Mouse (Mus musculus): ENCODE results near the gene Mfsd4a. TPM values are rescaled to one million over a fixed set of nuclear protein-coding genes. Genes with fewer than 3 reads are reported as not detected.

Mfsd4a gene
- polyA plus RNA-seq, 1 experiment from 2014 or later, result 19.7 TPM

DNA sequence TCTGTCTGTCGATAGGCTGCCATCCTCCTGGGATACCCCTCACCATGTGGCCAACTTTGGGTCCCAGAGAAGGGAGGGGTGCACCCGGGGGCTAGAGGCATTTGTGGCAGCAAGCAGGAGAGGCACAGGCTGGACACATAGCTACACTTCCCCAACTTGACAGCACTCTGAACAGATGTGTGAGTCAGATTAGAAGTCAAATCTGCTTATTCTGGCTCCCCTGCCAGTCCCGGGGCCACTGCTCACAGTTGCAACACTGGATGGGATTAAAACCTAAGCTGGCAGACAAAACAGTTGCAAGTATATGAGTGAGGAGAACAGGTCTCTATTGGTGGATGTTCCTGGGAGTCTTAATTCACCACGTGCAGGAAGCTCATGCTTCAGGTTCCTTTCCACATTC is 31.9 kb upstream of the Mfsd4a start:
- no peaks in the 10 kb centered on the region for H3K9me3 ChIP-seq (ENCODE audit: control insufficient read depth, low read length)
- no peak overlapping the region for H3K4me2 ChIP-seq (replicated peaks; ENCODE audit: low read depth, low read length)
- 79% methylated on average over 4 of the region's 4 CpGs for WGBS
- no peak overlapping the region for H3K4me3 ChIP-seq (ENCODE audit: low read length)
- no peak overlapping the region for H3K27ac ChIP-seq (ENCODE audit: low read depth, low read length)
- no peaks in the 10 kb centered on the region for H3K36me3 ChIP-seq (ENCODE audit: control insufficient read depth, insufficient read depth, low read length)
- no peaks in the 10 kb centered on the region for H3K27me3 ChIP-seq (ENCODE audit: control insufficient read depth, insufficient read depth, low read length)
- H3K4me1 ChIP-seq (ENCODE audit: control insufficient read depth, insufficient read depth, low read length), result no peaks in the 10 kb centered on the region
- H3K9ac ChIP-seq (ENCODE audit: low read depth, low read length), result no peak overlapping the region
- ATAC-seq (ENCODE audit: low FRiP score, low TSS enrichment), result no peak

DNA sequence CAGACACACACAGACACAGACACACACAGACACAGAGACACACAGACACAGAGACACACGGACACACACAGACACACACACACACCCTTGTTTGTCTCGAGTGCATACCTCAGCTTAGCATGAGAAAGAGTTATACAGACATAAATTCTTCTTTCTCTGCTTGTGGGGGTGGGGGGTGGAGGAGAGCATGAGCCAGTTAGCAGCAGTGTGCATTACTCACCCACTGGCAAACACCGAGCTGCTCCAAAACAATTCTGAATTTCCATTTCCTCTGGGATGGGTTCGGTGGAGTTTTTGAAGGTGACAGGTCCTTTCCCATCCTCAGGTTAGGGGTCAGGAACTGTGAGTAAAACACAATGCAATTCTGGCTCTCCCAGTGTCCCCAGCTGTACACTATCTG is 31.2 kb upstream of the Mfsd4a start:
- Histone ChIP-seq H3K36me3 (ENCODE audit: control insufficient read depth, insufficient read depth, low read length) (no peaks in the 10 kb centered on the region), H3K27ac (ENCODE audit: low read depth, low read length) (no peak overlapping the region), H3K4me3 (ENCODE audit: low read length) (no peak overlapping the region), H3K4me1 (ENCODE audit: control insufficient read depth, insufficient read depth, low read length) (no peaks in the 10 kb centered on the region), H3K9ac (ENCODE audit: low read depth, low read length) (no peak overlapping the region), H3K9me3 (ENCODE audit: control insufficient read depth, low read length) (no peaks in the 10 kb centered on the region), H3K27me3 (ENCODE audit: control insufficient read depth, insufficient read depth, low read length) (no peaks in the 10 kb centered on the region), H3K4me2 (replicated peaks; ENCODE audit: low read depth, low read length) (no peak overlapping the region)
- 76% methylated on average over 4 of the region's 4 CpGs for WGBS
- ATAC-seq (ENCODE audit: low FRiP score, low TSS enrichment), result no peak

DNA sequence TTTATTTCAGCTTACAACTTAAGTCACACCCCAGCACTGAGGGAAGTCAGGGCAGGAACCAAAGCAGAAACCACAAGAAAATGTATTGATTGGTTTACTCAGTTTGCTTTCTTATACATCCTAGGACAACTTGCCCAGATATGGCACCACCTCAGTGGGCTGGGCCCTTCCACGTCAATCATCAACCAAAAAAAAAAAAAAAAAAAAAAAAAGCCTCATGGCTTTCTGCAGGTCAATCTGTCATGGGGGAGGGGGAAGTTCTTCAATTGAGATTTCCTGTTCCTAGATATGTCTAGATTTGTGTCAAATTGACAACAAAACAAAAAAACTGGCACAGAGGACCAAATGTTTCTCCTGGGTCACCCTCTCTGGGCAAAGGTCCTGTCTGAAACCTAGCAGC is 30.2 kb upstream of the Mfsd4a start:
- Histone ChIP-seq H3K4me2 (replicated peaks; ENCODE audit: low read depth, low read length) (no peak overlapping the region), H3K9ac (ENCODE audit: low read depth, low read length) (no peak overlapping the region), H3K27ac (ENCODE audit: low read depth, low read length) (no peak overlapping the region), H3K36me3 (ENCODE audit: control insufficient read depth, insufficient read depth, low read length) (no peaks in the 10 kb centered on the region), H3K4me3 (ENCODE audit: low read length) (no peak overlapping the region), H3K9me3 (ENCODE audit: control insufficient read depth, low read length) (no peaks in the 10 kb centered on the region), H3K27me3 (ENCODE audit: control insufficient read depth, insufficient read depth, low read length) (no peaks in the 10 kb centered on the region), H3K4me1 (ENCODE audit: control insufficient read depth, insufficient read depth, low read length) (no peaks in the 10 kb centered on the region)
- no peak for ATAC-seq (ENCODE audit: low FRiP score, low TSS enrichment)
- WGBS, result 71% methylated on average over 1 of the region's 1 CpGs

DNA sequence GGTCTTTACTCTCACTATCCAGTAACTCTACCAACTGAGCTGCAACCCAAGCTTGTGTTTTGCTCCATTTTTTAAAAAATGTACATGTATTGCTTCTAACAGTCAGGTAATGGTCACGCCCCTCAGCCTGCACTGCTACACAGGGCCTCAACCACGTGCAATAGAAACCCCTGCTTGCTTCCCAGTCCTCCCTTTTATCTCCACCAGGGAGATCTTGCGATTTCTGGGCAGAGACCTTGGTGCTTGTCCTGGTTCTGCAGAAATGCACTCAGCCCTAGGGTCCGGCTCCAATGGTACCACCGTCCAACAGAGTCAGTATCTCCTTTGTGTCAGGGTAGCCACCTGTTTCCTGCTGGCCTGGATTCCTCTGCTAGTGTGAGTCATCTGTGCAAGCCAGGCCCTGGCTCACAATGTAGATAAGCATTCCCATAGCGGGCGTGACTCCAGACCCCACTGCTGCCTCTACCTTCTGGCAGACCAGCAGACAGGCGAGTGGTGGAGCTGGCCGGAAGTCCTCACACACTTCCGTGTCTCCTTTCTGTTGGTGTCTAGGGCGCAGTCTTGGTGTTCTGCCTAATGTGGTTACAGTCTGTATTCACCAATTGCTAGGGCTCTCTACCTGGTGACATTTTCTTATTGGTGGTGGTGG is 27.6 kb upstream of the Mfsd4a start:
- Histone ChIP-seq H3K27me3 (ENCODE audit: control insufficient read depth, insufficient read depth, low read length) (no peaks in the 10 kb centered on the region), H3K36me3 (ENCODE audit: control insufficient read depth, insufficient read depth, low read length) (no peaks in the 10 kb centered on the region), H3K9me3 (ENCODE audit: control insufficient read depth, low read length) (no peaks in the 10 kb centered on the region), H3K27ac (ENCODE audit: low read depth, low read length) (no peak overlapping the region), H3K4me1 (ENCODE audit: control insufficient read depth, insufficient read depth, low read length) (no peaks in the 10 kb centered on the region), H3K9ac (ENCODE audit: low read depth, low read length) (no peak overlapping the region), H3K4me2 (replicated peaks; ENCODE audit: low read depth, low read length) (no peak overlapping the region), H3K4me3 (ENCODE audit: low read length) (no peak overlapping the region)
- ATAC-seq (ENCODE audit: low FRiP score, low TSS enrichment), result peak; percentile 39; the same call in 1 of the 2 replicates
- 74% methylated on average over 11 of the region's 11 CpGs for WGBS

DNA sequence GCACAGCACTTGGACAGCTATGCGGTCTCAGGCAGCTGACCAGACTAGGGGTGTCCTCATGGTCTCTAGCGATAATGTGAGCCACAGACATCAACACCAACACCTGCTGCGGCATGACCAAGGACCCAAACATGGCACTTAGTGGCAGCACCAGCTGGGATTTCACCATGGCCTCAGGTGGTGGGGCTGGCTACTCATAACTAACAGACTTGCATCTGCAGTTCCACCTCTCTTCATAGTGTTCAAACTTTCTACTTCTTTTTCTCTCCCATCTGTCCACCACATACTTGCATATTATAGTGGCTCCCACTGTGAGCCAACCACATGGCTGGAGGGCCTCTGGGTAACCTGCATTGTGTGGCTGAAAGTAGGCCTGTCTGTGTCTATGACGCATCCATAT is 25.4 kb upstream of the Mfsd4a start:
- H3K27me3 ChIP-seq (ENCODE audit: control insufficient read depth, insufficient read depth, low read length), result no peaks in the 10 kb centered on the region
- WGBS, result 94% methylated on average over 4 of the region's 4 CpGs

DNA sequence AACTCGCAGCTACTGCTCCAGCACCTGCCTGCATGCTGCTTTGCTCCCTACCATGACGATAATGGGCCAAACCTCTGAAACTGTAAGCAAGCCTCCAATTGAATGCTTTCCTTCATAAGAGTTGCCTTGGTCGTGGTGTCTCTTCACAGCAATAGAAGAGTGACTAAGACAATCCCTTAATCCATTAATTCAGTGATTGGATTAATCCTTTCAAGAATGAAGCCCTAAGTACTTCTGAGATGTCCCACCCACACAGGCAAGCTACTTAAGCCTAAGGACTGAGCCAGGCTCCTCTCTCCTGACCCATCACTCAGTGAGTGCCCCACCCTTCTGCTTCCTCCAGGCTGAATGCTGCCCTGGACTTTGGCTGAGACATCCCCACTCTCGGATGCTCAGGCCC is 22.4 kb upstream of the Mfsd4a start:
- no peak overlapping the region for H3K27ac ChIP-seq (ENCODE audit: low read depth, low read length)
- no peak for ATAC-seq (ENCODE audit: low FRiP score, low TSS enrichment)

More for the DNA sequence above, 25.4 kb upstream of the Mfsd4a start:
- no peak overlapping the region for H3K4me2 ChIP-seq (replicated peaks; ENCODE audit: low read depth, low read length)
- no peak overlapping the region for H3K9ac ChIP-seq (ENCODE audit: low read depth, low read length)
- ATAC-seq (ENCODE audit: low FRiP score, low TSS enrichment), result no peak
- H3K4me1 ChIP-seq (ENCODE audit: control insufficient read depth, insufficient read depth, low read length), result no peaks in the 10 kb centered on the region
- no peak overlapping the region for H3K27ac ChIP-seq (ENCODE audit: low read depth, low read length)
- H3K36me3 ChIP-seq (ENCODE audit: control insufficient read depth, insufficient read depth, low read length), result no peaks in the 10 kb centered on the region
- H3K9me3 ChIP-seq (ENCODE audit: control insufficient read depth, low read length), result no peaks in the 10 kb centered on the region
- no peak overlapping the region for H3K4me3 ChIP-seq (ENCODE audit: low read length)

DNA sequence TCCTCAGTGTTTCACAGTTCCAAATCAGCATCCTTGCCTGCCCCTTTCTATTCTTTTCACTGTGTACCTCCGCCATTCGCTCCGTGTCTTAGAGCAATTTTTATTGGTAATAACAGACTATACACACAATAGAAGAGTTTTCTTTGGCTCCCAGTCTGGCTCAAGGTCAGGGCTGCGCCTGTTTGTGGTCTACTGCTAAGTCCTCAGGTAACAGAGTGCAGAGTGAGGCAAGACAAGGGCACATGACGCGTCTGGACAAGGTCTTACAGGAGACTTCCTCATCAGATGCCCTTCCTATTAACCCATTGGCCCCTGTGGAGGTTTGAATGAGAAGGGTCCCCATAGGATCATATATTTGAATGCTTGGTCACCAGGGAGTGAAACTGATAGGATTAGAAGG is 21.9 kb upstream of the Mfsd4a start:
- ATAC-seq (ENCODE audit: low FRiP score, low TSS enrichment), result no peak
- Histone ChIP-seq H3K4me3 (ENCODE audit: low read length) (no peak overlapping the region), H3K9ac (ENCODE audit: low read depth, low read length) (no peak overlapping the region), H3K4me2 (replicated peaks; ENCODE audit: low read depth, low read length) (no peak overlapping the region), H3K36me3 (ENCODE audit: control insufficient read depth, insufficient read depth, low read length) (no peaks in the 10 kb centered on the region), H3K4me1 (ENCODE audit: control insufficient read depth, insufficient read depth, low read length) (0 out of 2 replicates have a peak, but pooled peaks cover 5% of the 10 kb centered on the region), H3K27ac (ENCODE audit: low read depth, low read length) (no peak overlapping the region), H3K9me3 (ENCODE audit: control insufficient read depth, low read length) (no peaks in the 10 kb centered on the region), H3K27me3 (ENCODE audit: control insufficient read depth, insufficient read depth, low read length) (no peaks in the 10 kb centered on the region)
- WGBS, result 80% methylated on average over 6 of the region's 6 CpGs

More for the DNA sequence above, 22.4 kb upstream of the Mfsd4a start:
- H3K9ac ChIP-seq (ENCODE audit: low read depth, low read length), result no peak overlapping the region
- no peak overlapping the region for H3K4me2 ChIP-seq (replicated peaks; ENCODE audit: low read depth, low read length)
- no peaks in the 10 kb centered on the region for H3K9me3 ChIP-seq (ENCODE audit: control insufficient read depth, low read length)
- no peaks in the 10 kb centered on the region for H3K36me3 ChIP-seq (ENCODE audit: control insufficient read depth, insufficient read depth, low read length)
- H3K4me3 ChIP-seq (ENCODE audit: low read length), result no peak overlapping the region
- H3K4me1 ChIP-seq (ENCODE audit: control insufficient read depth, insufficient read depth, low read length), result 0 out of 2 replicates have a peak, but pooled peaks cover 5% of the 10 kb centered on the region
- WGBS, result 92% methylated on average over 4 of the region's 4 CpGs
- no peaks in the 10 kb centered on the region for H3K27me3 ChIP-seq (ENCODE audit: control insufficient read depth, insufficient read depth, low read length)

DNA sequence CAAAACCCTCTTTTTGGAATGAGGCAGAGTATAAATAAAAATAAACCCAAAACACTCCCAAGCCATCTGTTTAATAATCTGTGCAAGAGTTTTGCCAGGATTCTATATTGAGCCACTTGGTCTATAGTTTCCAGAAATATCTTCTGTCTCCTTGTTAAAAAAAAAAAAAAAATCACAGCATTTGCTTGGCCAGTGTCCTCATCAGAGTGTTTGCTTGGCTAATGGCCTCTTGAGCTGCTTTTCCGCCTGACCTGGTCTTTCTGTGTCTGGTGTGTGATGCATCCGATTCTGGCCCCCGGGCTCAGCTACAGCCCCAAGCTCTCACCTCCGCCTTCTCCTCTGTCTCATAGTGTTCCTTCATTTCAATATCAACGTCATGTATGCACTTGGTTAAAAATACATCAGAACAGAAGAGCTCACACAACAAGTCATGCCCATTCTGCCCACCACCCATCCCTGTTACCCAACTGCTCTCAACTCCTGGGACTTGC is 20.4 kb upstream of the Mfsd4a start:
- H3K36me3 ChIP-seq (ENCODE audit: control insufficient read depth, insufficient read depth, low read length), result no peaks in the 10 kb centered on the region
- no peak overlapping the region for H3K4me3 ChIP-seq (ENCODE audit: low read length)
- no peak overlapping the region for H3K27ac ChIP-seq (ENCODE audit: low read depth, low read length)
- no peaks in the 10 kb centered on the region for H3K27me3 ChIP-seq (ENCODE audit: control insufficient read depth, insufficient read depth, low read length)
- H3K4me1 ChIP-seq (ENCODE audit: control insufficient read depth, insufficient read depth, low read length), result 0 out of 2 replicates have a peak, but pooled peaks cover 5% of the 10 kb centered on the region
- H3K4me2 ChIP-seq (replicated peaks; ENCODE audit: low read depth, low read length), result no peak overlapping the region
- H3K9me3 ChIP-seq (ENCODE audit: control insufficient read depth, low read length), result no peaks in the 10 kb centered on the region
- WGBS, result 85% methylated on average over 5 of the region's 5 CpGs
- ATAC-seq (ENCODE audit: low FRiP score, low TSS enrichment), result no peak
- no peak overlapping the region for H3K9ac ChIP-seq (ENCODE audit: low read depth, low read length)

DNA sequence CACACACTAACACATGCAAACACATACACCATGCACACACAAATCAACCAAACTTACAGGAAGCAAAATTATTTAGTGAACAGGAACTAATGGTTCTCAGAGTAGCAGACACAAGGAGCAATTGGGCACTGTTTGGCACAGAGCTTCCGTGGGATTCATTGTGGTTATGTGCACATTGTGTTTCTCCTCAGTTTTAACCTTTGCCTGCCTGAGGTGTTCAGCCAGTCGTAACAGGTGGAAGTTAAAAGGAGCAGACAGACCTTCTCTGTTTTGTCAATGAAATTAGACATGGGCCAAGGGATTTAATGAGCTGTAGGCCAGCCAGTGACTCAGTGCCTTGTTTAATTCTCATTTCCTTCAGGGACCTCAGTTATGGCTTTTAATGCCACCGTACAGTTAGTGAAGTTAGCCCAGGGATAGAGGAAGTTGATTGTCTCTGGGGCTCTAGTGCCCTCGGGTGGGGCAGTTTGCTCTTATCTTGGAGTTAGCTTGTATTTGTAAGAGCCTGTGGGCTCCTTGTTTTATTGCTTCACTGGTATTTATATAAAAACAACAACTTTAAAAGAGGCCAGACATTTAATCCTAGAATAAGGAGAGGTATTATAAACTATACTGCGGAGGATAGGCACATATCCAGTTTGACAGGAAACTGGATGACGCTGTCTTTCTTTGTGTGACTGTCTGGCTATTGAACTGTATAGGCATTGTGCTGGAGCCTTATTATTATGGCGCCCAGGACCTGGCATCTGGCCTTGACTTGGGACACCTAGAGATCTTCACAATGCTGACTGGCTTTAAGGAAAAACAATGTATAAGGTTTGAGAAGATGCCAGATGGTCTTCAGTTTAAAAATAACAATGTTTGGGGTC is 17.6 kb upstream of the Mfsd4a start:
- H3K9ac ChIP-seq (ENCODE audit: low read depth, low read length), result no peak overlapping the region
- 0 out of 2 replicates have a peak, but pooled peaks cover 3% of the 10 kb centered on the region for H3K9me3 ChIP-seq (ENCODE audit: control insufficient read depth, low read length)
- 0 out of 2 replicates have a peak, but pooled peaks cover 5% of the 10 kb centered on the region for H3K4me1 ChIP-seq (ENCODE audit: control insufficient read depth, insufficient read depth, low read length)
- H3K27me3 ChIP-seq (ENCODE audit: control insufficient read depth, insufficient read depth, low read length), result no peaks in the 10 kb centered on the region
- H3K27ac ChIP-seq (ENCODE audit: low read depth, low read length), result peak overlapping the region; percentile 55; the same call in 1 of the 2 replicates
- peak; percentile 57; the same call in 1 of the 2 replicates for ATAC-seq (ENCODE audit: low FRiP score, low TSS enrichment)
- no peaks in the 10 kb centered on the region for H3K36me3 ChIP-seq (ENCODE audit: control insufficient read depth, insufficient read depth, low read length)
- whole genome bisulfite sequencing, result 51% methylated on average over 7 of the region's 7 CpGs
- no peak overlapping the region for H3K4me3 ChIP-seq (ENCODE audit: low read length)
- no peak overlapping the region for H3K4me2 ChIP-seq (replicated peaks; ENCODE audit: low read depth, low read length)

Data from kidney, embryonic 14.5 days (tissue).